Mouse (Mus musculus) right cerebral cortex, adult 2 months (tissue): ENCODE results near the gene Ercc2.

Experiments
- DNase-seq, 2 experiments: peaks; one replicate each; pipeline ENCODE4 v3.0.0; 2021 to 2022; ENCODE audit warnings: low spot score in 2 of 2

Ercc2 gene

GRCm38 (mm10) chr7:19359892-19360641, 21.7 kb upstream of the Ercc2 start:
- DNase-seq, result peak; percentile 65 to 76

GRCm38 (mm10) chr7:19360944-19361343, 20.9 kb upstream of the Ercc2 start:
- DNase-seq, result peak; percentile 92 to 95

DNA sequence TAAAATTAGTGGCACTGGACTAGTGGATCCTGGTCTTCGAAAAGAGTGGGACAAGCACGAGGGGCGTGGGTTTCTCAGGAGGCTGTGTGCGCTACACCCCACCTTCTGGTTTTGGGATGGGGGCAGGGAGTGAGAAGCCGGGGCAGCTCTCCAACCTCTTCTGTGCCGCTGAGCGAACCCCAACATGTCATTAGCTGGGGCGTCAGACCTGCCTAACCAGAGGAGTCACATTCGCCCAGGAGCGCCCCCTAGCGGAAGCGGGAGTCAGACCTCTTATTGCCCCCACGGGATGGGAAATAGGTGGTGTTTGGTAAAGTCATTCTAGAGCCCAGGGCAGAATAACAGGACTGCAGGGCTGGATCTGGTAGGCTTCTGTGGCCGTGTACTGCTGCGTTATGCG, 20.1 kb upstream of the Ercc2 start:
- DNase-seq, result peak; percentile 67 to 75

DNA sequence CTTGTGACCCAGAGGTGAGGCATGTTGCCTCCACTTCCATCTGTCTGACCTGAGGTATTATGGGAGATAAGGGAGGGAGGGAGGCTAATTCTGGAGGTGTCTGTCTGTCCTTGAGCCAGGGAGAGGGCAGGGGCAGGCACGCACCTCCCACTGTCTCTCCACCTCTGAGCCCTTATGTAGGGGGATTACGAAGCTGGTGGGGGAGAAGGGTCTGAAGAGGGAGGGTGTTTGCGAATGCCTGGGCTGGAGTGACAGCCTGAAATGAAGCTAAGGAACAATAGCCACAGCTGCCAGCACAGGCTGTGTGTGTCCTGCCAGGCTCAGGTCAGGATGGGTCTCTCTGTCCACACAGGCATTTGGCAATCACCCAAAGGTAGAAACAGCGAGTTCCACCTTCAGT, 19.5 kb upstream of the Ercc2 start:
- no peak for DNase-seq

- peak; percentile 51 to 55 for DNase-seq
Measured at GRCm38 (mm10) chr7:19363881-19364280, 17.9 kb upstream of the Ercc2 start.

DNA sequence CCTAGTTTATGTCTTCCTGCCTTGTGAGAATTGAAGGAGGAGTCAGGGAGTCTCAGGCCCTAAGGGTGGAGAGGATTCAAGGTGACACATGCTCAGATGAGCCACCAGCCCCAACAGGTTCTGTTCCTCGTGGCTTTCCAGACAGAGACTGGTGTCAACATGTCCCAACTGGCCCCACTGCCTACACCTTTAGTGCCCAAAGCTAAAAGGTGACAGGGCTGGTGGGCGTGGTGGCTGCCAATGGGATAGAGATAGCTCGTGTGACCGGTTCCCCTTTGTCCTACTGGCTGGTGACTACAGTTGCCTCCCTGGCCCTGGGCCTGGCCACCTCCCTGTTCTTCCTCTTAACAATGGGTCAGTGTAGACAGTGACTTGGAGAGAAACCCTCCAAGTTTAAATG, 16.4 kb upstream of the Ercc2 start:
- DNase-seq, result no peak

DNA sequence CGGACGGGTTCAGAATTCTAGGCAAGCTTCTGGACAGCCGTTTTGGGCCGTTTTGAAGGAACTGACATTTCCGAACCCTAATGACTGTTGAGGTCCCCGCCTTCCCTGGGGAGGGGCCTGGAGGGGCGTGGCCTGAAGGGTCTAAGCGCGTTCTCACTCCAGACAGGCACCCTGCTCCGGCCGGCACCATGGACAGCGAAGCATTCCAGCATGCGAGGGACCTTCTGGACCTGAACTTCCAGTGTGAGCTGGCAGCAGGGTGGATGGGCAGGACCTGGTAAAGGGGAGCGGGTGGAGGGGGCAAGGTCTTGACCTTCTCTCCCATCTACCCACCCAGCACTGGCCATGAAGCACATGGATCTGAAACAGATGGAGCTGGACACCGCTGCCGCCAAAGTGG, 13.4 kb upstream of the Ercc2 start:
- no peak for DNase-seq

GRCm38 (mm10) chr7:19369823-19370425, 11.9 kb upstream of the Ercc2 start:
- DNase-seq, result peak; percentile 69 to 70

GRCm38 (mm10) chr7:19373367-19373766, 8.4 kb upstream of the Ercc2 start:
- no peak for DNase-seq

- DNase-seq, result no peak
Measured at GRCm38 (mm10) chr7:19375368-19375767, 6.4 kb upstream of the Ercc2 start.

DNA sequence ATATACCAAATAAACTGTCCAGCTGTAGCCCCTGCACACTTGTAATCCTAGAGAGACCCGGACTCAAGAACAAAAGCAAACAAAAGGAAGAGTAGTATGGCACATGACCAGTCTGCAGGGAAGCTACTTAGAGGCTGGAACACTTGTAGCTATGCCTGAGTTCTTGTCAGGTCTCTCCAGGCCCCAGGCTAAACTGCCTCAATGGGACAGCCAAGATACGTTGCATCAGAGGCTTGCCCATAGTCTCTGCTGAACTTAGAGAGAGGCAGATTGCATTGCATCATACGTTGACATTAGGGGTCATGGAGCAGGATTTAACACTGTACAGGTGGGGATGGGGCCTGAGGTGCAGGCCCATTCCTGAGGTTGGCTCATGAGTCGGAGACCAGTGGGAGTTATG, 5.8 kb upstream of the Ercc2 start:
- no peak for DNase-seq

DNA sequence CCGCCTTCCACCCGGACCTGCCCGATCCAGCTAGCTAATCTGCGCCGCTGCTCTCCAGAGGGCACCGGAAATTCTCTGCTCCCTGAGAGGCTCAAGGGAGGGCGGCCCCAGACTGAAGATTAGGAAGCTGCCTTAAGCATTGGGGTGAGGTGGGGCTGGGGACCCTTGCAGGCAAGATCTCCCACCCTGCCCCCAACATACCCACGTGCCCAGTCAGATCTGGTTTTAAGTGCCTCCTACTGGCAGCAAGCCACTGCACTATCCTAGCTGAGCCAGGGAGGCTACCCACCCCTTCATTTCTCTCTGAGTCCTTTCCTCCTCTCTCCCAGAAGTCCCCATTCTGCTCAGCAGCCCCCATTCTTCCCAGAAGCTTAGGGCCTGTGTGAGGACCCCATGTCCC, 3.8 kb upstream of the Ercc2 start:
- DNase-seq, result no peak

DNA sequence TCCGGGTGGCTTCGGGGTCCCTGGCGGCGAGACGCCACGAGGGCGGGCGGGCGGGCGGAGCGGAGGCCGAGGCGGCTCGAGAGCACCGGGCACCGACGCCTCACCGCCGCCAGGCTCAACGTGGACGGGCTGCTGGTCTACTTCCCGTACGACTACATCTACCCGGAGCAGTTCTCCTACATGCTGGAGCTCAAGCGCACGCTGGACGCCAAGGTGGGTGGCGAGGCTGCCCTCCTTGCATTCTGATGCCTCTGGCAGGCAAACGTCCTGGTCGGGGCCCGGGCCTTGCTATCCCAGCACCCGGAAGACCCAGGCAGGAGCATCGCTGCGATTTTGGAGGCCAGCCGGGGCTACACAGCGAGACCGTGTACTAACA, 344 bp downstream of the Ercc2 start:
- DNase-seq, result no peak

- DNase-seq, result no peak
Measured at GRCm38 (mm10) chr7:19383708-19384107, 1.9 kb downstream of the Ercc2 start.

GRCm38 (mm10) chr7:19388699-19389413, 7.0 kb downstream of the Ercc2 start:
- DNase-seq, result peak in 1 of 2 experiments; percentile 37

- no peak for DNase-seq
Measured at GRCm38 (mm10) chr7:19394484-19394883, 12.7 kb downstream of the Ercc2 start.

DNA sequence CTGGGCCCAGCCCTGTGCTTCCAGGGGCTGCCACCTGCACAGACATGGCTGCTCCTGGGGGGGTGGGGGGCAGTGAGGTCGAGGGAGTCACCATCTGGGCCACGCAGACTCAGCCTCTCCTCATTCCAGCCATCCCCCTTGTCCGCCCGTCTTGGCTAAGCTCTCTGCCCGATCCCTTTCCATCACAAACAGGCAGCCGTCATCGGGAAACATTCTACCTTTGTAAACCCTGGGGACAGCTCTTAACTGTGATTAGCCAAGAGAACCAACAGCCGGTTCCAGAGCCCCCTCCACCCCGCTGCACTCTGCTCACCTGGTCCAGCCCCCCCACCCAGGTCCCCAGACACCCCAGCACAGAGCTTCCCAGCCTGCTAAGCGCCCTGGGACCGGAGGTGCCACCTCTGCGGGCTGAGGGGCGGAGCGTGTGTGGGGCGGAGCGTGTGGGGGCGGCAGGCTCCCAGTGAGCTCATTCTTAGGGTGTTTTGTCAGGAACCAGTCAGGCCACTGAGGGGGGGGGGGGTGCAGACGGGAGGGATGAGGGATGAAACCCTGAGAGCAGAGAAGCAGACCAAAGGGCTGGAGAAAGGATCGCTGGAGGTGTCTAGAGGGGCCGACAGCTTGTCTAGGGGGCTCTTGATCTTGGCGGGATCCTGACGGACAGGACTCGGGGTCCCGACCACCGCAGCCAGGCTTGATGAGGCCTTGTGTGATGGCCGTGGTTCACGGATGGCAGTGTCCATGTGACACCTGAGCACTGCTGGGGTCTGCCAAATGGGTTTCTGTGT, 17.9 kb downstream of the Ercc2 start:
- DNase-seq, result no peak

DNA sequence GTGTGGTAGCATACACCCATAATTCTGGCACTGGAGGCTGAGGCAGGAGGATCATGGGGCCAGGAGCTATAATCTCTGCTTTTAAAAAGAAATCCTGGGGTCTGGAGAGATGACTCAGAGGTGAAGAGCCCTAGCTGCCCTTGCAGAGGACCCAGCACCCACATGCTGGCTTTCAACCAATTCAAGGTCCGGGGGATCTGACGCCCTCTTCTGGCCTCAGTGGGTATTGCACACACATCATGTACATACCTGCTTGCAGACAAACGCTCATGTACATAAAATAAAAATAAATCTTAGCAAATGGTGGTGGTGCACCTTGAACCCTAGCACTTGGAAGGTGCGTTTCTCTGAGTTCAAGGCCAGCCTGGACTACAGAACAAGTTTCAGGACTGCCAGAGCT, 19.1 kb downstream of the Ercc2 start:
- no peak for DNase-seq

DNA sequence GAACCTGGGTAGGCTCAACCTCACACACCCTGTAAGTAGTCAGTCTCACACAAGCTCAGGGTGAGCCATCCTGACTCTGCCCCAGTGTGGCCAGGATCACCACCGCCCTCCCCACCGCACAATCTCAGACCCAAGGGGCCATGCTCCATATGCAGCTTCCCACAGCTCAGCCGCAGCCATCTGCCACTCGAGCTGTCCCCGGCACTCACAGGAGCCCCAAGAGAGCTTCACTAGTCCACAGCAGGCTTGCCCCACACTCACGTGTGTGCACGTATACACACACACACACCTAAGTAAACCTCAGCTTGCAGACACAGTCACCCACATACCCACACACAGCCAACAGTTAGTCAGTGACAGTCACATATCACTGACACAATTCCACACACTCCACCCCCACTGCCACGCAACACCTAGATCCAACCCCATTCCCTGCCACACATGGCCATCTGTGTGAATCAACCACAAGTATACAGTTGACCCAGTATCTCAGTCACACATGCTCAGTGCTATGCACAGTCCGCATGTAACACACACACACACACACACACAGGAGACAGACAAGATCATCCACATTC, 20.8 kb downstream of the Ercc2 start:
- DNase-seq, result no peak

GRCm38 (mm10) chr7:19403731-19404296, 22.0 kb downstream of the Ercc2 start, which contains the start of gene Klc3:
TSS of gene Klc3 (minus strand) at chr7:19404104.
- DNase-seq, result peak in 1 of 2 experiments; percentile 28

GRCm38 (mm10) chr7:19404476-19404875, 22.7 kb downstream of the Ercc2 start, which contains the start of gene Ckm:
TSS of gene Ckm (plus strand) at chr7:19404776.
- no peak for DNase-seq
